Mouse (Mus musculus) E14TG2a.4 (cell line): ENCODE measurements around the gene Hes7.

Source experiments
- CTCF ChIP-seq: conservative IDR thresholded peaks from 2 replicates; pipeline ENCODE4 v1.5.1; 2014; ENCODE audit warnings: low read length
- NANOG ChIP-seq: IDR thresholded peaks from 2 replicates; pipeline ENCODE4 v1.6.1; 2014; ENCODE audit warnings: borderline replicate concordance, low read length, mixed read lengths
- POU5F1 ChIP-seq: IDR thresholded peaks from 2 replicates; pipeline ENCODE4 v1.6.1; 2014; ENCODE audit warnings: low read length, borderline replicate concordance

DNA sequence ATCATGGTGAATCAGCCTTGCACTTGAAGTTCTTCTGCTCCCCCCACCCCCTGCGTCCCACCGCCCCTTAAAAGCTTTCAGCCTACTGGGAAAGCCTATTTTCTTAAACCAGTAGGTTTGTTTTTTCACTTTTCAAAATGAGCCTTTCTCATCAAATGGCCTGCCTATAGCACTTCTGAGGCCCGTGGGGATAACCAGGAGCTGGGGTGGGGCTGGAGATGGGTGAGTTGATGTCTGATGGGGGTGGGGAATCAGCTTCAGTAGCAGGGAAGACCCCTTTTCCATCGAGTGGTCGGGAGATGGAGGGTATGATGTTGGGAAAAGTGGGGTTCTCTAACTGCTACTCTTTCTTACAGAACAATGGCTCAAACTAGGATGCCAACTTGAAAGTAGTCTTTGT lies 3.4 kb upstream of the Hes7 start:
- TF ChIP-seq CTCF (no peak), NANOG (no peak), POU5F1 (no peak)
